Mouse (Mus musculus) embryo, embryonic 11 days (tissue): ENCODE measurements around the gene Ywhaq.
"Not testable (repeated sequence)": the region's sequence is repeated elsewhere in the genome, so short reads cannot be mapped to it uniquely, and the experiment has no call there.

ENCODE experiments used
- DNase-seq: peaks from one replicate; pipeline ENCODE4 v3.0.0-alpha.2; 2015

The Ywhaq gene

DNA sequence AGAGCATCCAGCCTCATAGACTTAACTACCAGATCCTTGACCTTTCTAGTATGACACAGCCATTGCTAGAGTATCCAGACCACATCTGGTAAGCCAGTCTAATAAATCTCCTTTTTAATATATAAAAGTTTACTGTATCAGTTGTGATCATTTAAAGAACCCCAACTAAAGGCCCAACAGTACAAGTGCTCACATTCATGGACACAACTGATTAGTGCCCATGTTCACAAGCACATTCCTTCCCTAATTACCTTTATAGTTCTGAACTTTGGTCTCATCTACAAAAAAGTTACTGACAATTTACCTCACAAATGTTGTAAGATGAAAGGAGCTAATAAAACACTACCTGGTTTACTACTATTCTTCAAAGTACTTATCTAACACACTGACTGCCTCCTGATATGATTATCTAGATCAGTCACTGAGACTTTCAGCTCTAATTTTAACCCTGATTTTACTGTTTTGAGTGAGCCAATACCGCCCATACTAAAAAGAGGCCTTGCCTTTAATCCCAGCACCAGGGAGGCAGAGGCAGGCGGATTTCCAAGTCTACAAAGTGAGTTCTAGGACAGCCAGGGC, 8.6 kb downstream of the Ywhaq start:
- DNase-seq: no peak

DNA sequence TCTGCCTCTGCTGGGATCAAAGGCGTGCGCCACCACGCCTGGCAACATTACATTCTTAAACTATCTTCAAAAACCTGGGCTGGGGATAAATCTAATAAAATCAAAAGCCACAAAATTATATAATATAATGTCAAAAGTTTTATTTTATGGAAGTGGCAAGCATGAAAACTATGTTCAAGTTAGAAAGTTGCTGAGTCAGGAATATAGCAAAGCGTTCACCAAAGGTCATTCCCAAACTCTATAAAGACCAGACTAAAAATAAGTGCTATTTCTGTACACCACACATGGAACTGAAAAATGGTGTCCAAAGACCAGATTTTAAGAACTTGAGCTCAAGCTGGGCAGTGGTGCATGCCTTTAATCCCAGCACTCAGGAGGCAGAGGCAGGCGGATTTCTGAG, 14.7 kb downstream of the Ywhaq start:
- no peak for DNase-seq

DNA sequence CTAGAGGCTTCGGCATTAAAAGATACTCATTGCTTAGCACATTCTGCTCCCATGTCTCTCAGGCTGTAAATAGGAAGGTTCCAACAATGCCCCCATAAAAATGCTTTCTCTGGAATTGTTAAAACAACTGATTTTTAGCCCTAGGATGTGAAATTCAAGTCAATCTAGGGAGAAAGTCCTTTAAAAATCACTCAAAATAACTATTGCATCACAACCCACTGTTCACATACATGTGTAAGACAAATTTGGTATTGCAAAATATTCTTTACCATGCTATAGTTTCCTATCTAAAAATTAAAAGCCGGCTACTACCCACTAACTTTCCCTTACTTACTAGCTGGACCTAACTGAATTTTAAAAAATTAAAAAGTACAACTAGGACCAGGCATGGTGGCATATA, 31.2 kb downstream of the Ywhaq start:
- DNase-seq: no peak

DNA sequence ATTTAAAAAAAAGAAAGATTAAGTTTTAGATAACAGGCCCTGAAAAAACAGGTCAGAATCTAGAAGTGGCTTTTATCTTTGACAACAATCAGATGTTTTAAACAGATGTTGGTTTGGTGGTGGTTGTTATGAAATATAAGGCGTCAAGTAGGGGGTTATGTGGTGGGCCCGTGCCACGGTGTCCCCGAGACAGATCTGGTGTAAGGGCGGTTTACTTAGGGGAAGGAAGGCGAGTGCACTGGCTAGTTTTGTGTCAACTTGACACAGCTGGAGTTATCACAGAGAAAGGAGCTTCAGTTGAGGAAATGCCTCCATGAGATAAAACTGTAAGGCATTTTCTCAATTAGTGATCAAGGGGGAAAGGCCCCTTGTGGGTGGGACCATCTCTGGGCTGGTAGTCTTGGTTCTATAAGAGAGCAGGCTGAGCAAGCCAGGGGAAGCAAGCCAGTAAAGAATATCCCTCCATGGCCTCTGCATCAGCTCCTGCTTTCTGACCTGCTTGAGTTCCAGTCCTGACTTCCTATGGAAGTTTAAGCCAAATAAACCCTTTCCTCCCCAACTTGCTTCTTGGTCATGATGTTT, 38.6 kb downstream of the Ywhaq start:
- not testable (repeated sequence) for DNase-seq

DNA sequence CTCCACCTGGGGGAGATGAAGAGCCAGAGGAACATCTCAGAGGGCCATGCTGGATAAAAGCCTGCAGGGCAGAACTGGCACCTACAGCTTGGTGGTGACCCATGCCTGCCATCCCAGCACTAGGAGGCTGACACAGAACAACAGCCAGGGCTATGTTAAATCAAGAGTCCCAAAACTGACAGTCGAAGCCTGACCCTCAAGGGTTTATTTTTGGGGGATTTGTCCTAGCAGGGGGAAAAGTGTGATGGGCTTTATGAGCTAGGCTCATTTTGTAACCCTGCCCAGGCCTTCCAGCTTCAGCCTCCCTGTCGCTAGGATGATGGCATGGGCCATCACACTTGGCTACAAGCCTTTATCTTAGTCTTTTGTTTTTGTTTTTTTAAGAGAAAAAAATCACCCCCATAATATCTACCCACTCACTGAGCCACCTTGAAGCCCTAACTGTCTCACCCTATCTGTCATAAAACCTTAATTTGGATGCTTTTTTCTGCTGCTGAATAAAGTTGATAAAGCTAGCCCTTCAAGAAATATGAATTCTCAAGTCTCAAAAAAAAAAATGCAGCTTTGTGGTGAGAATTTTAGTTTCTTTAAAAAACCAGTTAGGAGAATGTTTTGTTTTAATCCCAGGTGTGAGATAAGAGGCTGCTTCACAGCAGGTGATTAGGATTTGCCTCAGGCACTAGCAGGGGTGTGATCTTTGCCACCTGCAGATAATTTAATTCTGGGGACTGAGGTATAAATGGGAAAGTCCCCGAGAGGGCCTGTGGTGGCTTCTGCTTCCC, 41.9 kb downstream of the Ywhaq start:
- DNase-seq: no peak

DNA sequence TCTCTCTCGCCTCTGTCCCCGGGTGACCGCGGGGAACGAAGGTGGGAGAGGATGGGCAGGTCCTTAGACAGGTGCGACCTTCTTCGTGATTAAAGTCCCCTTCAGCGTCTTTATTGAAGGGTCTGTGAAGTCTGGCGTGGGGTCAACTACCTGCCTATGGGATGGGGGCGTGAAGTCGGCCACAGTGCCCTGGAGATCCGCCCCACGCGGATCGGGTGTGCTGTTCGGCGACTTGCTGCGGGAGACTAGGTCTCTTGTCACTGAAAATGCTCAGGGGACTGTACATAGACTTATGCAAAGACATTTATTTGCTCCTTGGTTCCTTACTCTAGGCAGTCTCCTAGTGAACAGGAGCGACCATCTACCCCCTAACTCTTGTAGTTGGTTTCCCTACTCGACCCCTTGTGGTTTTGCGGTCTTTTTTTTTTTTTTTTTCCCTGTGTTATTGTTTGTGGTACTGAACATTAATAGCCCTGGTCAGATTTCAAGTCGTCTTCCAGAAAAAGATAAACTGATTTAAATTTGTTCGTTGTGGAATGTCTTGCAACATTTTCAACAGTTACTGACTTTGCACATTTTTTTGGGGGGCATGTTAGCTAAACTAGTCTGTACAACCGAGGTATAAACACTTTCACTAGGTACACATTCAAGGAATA, 43.5 kb downstream of the Ywhaq start:
- DNase-seq: no peak

DNA sequence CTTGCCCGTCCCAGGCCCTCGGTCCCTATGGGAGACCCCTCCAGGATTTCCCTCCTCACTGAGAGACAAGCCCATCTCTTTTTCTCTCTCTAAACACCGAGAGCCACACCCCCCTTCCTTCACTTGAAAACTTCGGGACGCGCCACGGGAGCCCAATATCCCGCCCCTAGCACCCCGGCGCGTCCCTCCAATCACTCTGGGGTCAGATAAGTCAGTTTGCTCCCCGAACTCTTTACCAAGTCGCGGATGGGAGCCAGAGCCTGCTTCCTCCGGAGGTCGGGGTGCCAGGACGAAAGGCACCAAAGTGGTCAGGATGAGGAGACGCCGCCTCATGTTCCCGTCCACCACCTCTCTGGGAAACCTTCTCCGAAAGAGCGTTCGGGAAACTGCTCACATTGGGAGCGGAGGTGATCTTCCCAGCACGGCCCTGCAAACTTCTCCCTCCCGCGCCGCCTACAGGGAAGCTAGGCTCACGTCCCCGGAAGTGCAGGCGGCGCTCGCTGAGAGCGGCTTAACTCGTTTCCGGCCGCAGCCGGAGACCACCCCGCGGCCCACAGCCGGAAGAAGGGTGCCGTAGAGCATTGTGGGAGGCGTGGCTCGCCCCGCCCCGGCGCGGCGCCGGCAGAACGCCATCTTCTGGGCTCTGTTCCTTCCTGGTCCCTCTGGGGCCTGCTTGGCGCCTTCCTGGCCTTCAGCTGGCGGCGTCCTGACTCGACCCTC, 44.2 kb downstream of the Ywhaq start, which contains the start of gene Adam17:
Adam17 (minus strand) TSS at position 533 of the 720 bp plus-strand sequence.
- DNase-seq: peak; percentile 98

DNA sequence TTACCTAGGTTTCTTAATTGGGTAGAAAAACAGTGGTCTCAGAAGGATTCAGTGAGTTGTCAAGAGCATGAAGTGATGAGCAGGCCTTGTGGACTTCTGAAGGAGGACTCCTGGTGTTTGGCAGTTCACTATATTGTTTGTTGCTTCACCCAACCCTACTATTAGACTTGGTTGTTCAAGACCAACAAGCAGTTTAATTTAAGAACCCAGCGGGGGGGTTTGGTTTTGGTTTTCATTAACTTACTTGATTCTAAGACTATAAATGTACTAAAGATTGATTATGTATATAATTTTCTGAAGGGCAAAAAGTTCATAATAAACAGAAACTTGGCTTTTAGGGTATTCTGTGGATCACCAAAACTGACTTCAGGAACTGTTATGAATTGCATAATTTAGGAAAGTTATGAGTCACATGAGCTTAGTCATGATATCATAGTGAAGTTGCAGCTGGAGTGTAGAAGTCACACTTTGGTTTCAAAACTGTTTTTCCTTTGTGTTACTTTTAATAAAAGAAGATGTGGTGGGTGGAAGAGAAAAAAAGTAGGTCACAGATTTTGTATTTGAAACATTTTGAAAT, 47.3 kb downstream of the Ywhaq start:
- DNase-seq: no peak

DNA sequence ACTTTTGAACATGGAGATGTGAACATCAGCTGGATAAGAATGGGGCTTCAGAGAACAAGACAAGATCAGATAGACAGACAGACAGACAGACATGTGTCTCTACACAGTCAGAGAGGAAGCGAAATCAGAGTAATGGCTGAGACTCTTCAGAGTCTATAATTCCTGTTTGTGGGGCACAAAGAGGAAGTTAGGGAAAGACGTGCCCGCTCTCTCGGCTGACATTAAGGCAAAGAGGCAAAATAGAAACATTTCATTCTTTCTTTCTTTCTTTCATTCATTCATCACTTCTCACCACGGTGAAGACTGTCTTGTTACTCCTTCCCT, 48.4 kb downstream of the Ywhaq start:
- no peak for DNase-seq

DNA sequence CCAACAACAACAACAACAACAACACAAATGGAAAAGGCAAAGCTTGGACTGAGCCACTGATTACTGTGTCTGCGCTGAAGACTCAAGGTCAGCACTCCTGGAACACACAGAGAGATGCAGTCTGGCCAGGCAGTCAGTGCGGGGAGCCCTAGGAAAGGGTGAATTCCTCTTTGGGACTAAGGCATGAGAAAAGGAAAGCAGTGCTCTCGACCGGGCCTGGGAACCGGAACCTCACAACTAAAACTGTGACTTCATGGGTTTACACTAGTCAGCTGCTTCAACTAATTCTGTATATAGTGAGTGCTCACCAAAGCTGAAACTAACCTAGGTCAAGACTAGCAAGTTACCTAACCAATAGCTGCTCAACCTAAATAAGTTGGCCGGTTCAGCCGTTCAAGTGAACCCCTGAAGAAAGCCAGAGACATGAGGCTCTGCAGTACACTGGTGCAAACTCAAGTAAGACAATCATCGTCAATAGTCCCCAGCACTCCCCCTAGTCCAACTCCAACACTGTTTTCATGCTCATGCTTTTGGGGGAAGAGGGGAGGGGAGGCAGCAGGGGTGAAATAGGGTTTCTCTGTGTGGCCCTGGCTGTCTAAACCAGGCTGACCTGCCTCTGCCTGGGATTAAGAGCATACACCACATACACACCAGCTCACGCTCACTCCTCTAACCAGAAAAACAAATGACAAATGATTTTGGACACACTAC, 48.9 kb downstream of the Ywhaq start:
- no peak for DNase-seq

DNA sequence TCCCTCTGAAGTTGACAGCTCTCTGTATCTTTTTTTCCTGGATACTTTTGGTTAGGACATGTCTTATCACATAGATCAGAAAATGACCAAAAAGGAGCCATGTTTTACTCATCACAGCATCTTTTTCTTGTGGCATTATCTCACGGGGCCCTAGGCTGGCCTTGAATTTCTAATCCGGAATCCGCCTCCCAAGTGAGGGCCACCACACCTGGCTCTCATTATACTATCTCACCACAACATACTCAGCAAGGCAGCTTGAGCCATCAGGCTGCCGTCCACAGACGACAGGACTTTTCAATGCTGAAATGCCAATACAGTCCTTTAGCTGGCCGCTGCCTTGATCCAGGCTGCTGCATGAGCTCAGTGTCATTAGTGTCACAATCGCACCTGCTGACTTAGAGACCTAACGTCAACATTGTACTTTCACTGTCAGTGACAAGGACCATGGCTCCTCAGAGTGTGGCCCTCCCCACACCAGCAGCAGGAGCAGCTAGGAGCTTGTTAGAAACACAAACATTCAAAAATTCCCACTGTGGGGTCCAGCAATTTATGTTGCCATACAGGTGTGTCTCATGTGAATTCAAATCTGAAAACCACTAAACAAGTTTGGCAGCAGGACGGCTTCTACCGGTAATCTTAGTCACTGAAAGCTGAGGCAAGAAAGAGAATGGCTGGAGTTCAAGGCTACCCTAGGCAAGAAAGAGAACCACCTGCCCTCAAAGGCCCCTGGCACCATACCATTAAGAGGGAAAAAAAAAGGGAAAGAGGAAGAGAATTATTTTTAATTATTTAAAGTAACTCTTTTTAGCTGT, 52.6 kb downstream of the Ywhaq start:
- DNase-seq: no peak

DNA sequence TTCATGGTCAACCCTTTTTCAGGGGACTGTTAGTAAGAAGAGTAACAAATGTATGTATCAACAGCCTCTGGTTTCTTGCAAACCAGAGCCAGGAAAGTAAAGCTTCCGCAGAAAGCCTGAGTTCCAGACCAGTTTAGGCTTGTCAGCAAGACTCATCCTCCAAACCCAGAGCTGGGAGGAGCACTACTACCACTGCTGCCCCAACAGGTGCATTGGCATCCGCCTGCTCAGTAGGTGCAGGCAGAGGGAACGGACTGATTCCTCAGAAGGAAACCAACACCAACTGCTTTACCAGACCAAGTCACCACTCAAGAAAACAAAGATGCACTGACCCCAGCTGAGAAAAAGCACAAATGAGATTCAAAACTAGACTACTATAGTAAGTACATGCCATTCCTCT, 54.2 kb downstream of the Ywhaq start:
- DNase-seq: no peak

DNA sequence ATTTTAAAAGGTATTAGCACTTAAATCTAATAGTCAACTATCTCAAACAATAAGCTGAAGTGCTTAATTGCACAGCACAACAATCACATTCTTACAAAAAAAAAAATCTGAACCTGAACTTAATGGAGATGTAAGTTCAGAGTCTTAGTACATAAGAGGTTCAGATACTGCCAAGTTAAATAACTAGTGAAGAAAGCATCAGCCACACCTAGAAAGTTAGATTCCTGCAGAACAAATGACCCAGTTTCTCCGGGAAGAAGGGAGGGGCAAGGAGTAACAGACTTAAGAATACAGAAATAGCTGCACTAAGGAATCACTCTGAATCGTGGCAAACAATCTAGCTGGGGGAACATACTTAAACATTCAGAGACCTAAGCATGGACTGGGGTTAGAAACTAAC, 54.8 kb downstream of the Ywhaq start:
- no peak for DNase-seq

DNA sequence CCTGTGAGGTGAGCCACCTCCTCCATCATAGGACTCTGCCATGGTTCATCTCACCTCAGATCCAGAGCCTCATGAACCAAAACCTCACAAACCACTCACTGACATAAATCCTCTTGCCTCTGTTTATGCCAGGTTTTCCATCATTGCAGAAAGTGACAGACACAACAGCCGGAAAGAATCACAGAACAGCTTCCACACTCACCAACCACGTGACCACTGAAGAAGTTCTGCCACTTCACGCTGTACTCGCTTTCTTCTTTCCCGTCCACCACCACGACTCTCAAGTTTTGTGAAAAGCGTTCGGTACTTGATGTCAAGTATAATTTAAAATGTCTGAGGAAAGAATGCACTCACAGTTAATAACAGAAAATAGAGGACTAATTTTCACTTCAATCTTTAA, 63.8 kb downstream of the Ywhaq start:
- no peak for DNase-seq

DNA sequence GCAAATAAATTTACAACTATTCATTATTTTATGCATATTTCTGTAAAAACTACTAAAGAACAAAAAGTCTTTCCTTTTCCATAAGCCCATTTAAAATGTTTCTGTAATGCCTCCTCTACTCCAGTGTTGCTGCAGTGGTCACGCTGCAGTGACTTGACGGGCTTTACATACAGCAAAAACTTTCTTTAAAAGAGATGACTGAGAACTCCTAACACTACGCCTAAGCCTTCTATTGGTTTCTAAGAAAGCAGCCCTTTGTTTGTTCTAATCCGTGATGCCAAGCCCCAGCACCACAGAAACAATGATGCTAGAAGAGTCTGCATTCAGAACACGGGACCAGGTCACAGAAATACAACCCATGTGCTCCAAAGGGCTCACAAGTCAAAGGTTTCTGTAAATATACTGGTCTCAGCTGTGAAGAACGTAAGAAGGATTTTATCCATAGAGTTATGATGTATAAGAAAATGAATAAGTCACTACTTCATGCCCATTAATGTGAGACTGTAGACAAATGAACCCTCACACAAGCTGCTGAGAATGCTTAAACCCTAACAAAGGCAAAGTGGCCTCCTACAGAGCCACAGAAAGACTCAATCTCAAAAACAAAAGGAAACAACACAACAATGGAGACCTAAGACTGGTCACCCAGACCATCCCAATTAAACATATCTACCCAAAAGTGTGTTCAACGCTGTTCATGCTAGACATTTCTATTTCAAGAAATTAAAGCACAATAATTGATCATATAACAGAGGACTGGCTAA, 67.1 kb downstream of the Ywhaq start:
- DNase-seq: no peak

DNA sequence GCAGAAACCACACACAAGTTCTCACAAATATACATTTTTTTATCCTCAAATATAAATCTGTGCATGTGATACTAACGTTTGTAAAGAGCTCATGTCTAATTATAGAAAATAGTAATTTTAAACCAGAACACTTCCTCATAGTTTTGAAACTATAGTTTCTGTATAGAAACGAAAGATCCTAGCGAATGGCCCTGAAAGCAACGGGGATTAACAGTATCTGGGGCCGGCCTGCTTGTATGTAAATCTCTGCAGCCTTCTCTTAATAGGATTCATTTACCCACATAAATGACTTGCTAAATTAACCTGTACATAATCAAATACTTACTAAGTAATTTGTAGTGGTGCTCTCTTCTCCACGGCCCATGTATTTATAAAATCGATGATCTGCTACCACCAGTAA, 70.5 kb downstream of the Ywhaq start:
- no peak for DNase-seq

DNA sequence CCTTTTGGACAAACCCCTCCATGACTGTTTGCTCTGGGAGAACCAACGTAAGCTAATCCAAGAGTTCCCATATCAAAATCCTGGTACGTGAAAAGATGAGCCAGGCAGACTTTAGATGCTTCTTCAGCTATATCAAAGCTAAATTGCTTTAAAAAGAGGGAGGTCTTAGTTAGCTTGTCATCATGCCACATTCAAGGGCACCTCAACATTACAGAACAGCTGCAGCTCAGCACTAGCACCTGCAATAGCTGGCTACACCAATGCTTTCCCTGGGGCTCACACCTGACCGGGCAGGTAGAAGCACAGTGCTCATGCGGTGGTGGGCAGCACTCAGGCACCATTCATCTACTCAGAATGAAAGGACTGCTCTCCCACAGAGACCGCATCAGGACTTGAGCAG, 76.8 kb downstream of the Ywhaq start:
- DNase-seq: no peak
